Mouse (Mus musculus): ENCODE data around the gene Zcchc13. TPM values are rescaled to one million over a fixed set of nuclear protein-coding genes. Genes with fewer than 3 reads are reported as not detected.

The Zcchc13 gene
- not detected in 2 replicates for polyA plus RNA-seq (2016; fragmentation: Nextera tagmentation; extraction: Ambion mirVana)

DNA sequence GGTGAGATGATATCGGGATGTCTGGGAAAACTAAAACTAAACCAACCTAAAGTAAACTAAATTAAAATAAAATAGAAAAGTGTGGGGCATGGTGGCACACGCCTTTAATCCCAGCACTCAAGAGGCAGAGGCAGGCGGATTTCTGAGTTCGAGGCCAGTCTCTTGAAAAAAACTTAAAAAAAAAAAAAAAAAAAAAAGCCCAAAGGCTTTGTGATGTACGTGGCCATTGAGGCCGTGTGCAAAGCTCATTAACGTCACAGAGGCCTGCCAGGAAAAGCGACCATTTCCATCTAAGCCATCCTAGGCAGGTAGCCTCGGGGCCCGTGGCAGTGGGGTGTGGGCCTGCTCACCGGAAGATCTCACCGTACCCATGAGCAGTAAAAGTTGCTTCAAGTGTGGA is at the start of gene Zcchc13:
Gene Zcchc13, plus strand, starts transcription at position 284 of the 400 bp plus-strand sequence.
- Histone ChIP-seq H3K27me3 (replicated peaks) (peaks cover 17% of the 10 kb centered on the region), H3K4me3 (no peak within 1 kb of the TSS), H3K4me1 (replicated peaks) (no peaks in the 10 kb centered on the region), H3K36me3 (no peaks in the 10 kb centered on the region), H3K4me2 (no peak within 1 kb of the TSS), H3K27ac (ENCODE audit: poor library complexity, severe bottlenecking) (no peak within 1 kb of the TSS), H3K9ac (no peak within 1 kb of the TSS; the same call in 1 of the 2 replicates), H3K9me3 (replicated peaks) (no peaks in the 10 kb centered on the region)
- 85% methylated on average over 12 of the region's 12 CpGs for WGBS
- ATAC-seq (ENCODE audit: insufficient number of reproducible peaks, low FRiP score): no peak

DNA sequence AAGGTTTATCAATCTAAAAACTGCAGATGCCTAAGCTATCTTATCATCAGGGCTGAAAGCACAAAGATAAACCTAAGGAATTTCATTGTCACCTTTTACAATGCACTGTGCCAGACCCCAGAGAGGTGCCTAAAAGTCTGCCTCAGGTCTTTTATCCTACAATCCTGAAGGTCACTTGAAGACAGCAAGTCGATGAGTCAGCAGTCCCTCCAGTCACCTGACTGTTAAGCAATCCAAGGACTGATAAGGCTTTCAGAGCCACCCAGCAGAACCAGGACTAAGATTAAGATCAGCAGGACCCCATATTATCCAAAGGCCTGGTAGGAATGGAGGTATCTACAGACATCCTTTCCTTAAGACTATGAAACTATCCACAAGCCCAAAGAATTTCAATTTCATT is 46.1 kb upstream of the Zcchc13 start:
- Histone ChIP-seq H3K4me3 (no peak overlapping the region), H3K9ac (no peak overlapping the region), H3K4me2 (no peak overlapping the region), H3K9me3 (replicated peaks) (no peaks in the 10 kb centered on the region), H3K36me3 (peaks cover 9% of the 10 kb centered on the region), H3K27me3 (replicated peaks) (no peaks in the 10 kb centered on the region), H3K27ac (ENCODE audit: poor library complexity, severe bottlenecking) (no peak overlapping the region), H3K4me1 (replicated peaks) (peaks cover 8% of the 10 kb centered on the region)
- WGBS: 17% methylated on average over 1 of the region's 1 CpGs
- no peak for ATAC-seq (ENCODE audit: insufficient number of reproducible peaks, low FRiP score)

DNA sequence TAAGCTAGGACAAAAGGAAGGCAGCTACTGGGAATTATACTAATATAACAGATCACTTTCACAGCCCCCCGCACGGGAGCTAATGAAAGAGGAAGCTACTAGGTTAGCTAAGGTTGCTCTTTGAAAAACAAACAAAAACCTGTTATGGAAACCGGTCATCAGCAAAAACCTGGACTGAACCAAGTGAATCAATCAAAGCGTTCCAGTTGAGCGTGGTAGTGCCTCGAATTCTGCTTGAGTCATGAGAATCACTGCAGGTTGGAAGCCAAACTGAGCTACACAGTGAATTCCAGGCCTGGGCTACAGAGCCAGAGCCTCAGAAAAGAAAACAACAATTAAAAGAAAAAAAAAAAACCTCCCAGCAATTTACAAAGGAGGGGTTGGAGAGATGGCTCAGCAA is 38.3 kb upstream of the Zcchc13 start:
- no peak overlapping the region for H3K27ac ChIP-seq (ENCODE audit: poor library complexity, severe bottlenecking)
- ATAC-seq (ENCODE audit: insufficient number of reproducible peaks, low FRiP score): no peak
- no peak overlapping the region for H3K4me2 ChIP-seq
- peaks cover 16% of the 10 kb centered on the region; the same call in 1 of the 2 replicates for H3K36me3 ChIP-seq
- H3K9ac ChIP-seq: no peak overlapping the region
- 89% methylated on average over 6 of the region's 6 CpGs for WGBS
- H3K9me3 ChIP-seq (replicated peaks): no peaks in the 10 kb centered on the region
- no peaks in the 10 kb centered on the region for H3K27me3 ChIP-seq (replicated peaks)
- H3K4me3 ChIP-seq: no peak overlapping the region
- H3K4me1 ChIP-seq (replicated peaks): no peaks in the 10 kb centered on the region

DNA sequence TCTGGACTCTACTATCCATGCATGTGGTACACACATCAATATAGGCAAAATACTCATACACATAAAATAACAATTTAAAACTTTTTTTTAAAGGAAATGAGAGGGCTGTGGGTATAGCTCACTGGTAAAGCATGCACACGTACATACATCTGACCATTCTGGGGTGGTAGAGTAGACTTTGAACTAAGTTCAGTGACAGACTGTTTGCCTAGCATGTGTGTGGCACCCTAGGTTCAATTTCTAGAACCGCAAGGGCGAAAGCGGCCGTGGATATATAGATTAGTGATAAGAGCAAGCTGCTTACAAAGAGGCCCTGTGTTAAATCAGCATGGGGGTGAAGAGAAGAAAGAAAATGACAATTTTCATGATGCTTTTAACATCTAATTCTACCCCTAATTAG is 27.8 kb upstream of the Zcchc13 start:
- H3K27me3 ChIP-seq (replicated peaks): no peaks in the 10 kb centered on the region
- H3K36me3 ChIP-seq: peaks cover 61% of the 10 kb centered on the region
- no peak overlapping the region for H3K4me3 ChIP-seq
- no peak overlapping the region for H3K9ac ChIP-seq
- no peak overlapping the region for H3K4me2 ChIP-seq
- no peak overlapping the region for H3K27ac ChIP-seq (ENCODE audit: poor library complexity, severe bottlenecking)
- no peak for ATAC-seq (ENCODE audit: insufficient number of reproducible peaks, low FRiP score)
- no peaks in the 10 kb centered on the region for H3K9me3 ChIP-seq (replicated peaks)
- no peaks in the 10 kb centered on the region for H3K4me1 ChIP-seq (replicated peaks)
- 89% methylated on average over 5 of the region's 5 CpGs for WGBS

DNA sequence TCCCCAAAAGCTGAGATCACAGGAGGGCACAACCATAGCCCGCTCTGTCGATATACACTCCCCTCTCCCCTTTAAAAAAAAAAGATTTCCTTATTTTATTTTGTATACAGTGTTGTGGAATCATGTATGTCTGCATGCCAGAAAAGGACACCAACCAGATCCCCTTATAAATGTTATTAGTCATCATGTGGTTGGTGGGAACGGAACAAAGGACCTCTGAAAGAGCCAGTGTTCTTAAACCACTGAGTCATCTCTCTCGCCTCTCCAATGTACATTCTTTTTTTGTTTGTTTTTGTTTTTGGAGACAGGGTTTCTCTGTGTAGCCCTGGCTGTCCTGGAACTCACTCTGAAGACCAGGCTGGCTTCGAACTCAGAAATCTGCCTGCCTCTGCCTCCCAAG is 26.2 kb upstream of the Zcchc13 start:
- Histone ChIP-seq H3K9ac (no peak overlapping the region), H3K4me3 (no peak overlapping the region), H3K4me1 (replicated peaks) (no peaks in the 10 kb centered on the region), H3K27ac (ENCODE audit: poor library complexity, severe bottlenecking) (no peak overlapping the region), H3K9me3 (replicated peaks) (no peaks in the 10 kb centered on the region), H3K4me2 (no peak overlapping the region), H3K27me3 (replicated peaks) (no peaks in the 10 kb centered on the region), H3K36me3 (peaks cover 55% of the 10 kb centered on the region)
- WGBS: 92% methylated on average over 5 of the region's 5 CpGs
- ATAC-seq (ENCODE audit: insufficient number of reproducible peaks, low FRiP score): no peak

DNA sequence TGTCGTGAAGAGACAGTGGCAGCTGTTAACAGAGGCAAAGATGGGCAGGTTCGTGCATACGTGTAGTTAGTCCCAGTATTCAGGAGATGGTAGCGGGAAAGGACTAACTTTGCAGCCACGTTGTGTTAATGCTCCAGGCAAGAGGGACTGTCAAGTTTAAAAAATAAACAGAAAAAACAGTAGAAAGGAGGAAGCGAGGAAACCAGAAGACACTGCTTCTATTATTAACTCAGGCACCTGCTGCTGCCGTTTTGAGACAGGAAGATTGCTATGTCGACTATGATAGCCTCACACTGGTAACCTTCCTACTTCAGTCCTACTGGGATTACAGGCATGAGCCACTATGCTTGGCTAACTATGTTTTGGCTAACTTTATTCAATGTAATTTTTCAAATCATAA is 24.9 kb upstream of the Zcchc13 start:
- Histone ChIP-seq H3K27ac (ENCODE audit: poor library complexity, severe bottlenecking) (no peak overlapping the region), H3K9ac (no peak overlapping the region), H3K4me1 (replicated peaks) (no peaks in the 10 kb centered on the region), H3K4me3 (no peak overlapping the region), H3K36me3 (peaks cover 52% of the 10 kb centered on the region), H3K9me3 (replicated peaks) (no peaks in the 10 kb centered on the region), H3K27me3 (replicated peaks) (no peaks in the 10 kb centered on the region), H3K4me2 (no peak overlapping the region)
- WGBS: 77% methylated on average over 8 of the region's 8 CpGs
- no peak for ATAC-seq (ENCODE audit: insufficient number of reproducible peaks, low FRiP score)

DNA sequence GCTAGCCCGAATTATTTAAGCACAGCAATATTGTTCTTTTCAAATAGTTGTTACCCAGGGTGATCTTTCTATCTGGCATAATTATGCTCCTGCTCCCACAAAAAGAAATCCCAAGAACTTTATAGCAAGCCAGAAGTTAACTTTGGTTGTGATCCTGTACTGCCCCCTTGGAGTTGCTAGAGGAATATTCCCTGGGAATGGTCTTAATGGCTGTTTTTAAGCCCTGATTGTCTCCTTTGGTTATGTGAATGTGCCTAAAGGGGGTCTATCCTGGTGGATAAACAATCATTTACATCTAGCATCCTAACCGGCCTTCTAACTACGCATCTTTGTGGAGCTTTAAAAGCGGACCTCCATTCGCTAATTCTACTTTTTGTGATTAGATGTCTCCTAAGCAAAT is 20.0 kb upstream of the Zcchc13 start:
- H3K9me3 ChIP-seq (replicated peaks): no peaks in the 10 kb centered on the region
- no peak overlapping the region for H3K27ac ChIP-seq (ENCODE audit: poor library complexity, severe bottlenecking)
- H3K27me3 ChIP-seq (replicated peaks): no peaks in the 10 kb centered on the region
- peaks cover 39% of the 10 kb centered on the region for H3K36me3 ChIP-seq
- no peak for ATAC-seq (ENCODE audit: insufficient number of reproducible peaks, low FRiP score)
- no peaks in the 10 kb centered on the region for H3K4me1 ChIP-seq (replicated peaks)
- no peak overlapping the region for H3K9ac ChIP-seq
- no peak overlapping the region for H3K4me3 ChIP-seq
- no peak overlapping the region for H3K4me2 ChIP-seq
- WGBS: 90% methylated on average over 5 of the region's 5 CpGs

DNA sequence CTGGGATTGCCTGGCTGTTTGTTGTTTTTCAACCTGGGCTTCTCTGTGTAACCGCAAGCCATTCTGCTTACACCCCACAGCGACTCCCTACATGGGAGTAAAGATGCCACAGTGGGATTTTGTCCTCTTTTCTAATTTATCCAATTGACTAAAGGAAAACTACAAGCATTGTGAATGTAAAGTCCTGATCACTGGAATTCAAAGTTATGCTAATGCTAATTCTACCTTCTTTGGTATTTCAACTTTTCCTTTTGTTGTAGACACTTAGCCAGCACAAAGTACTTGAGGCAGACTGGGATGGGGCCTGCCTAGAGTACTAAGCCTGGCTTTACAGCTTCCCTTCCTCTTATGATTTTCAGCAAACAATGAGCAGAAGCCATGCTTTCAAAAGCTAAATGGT is 18.9 kb upstream of the Zcchc13 start:
- no peaks in the 10 kb centered on the region for H3K9me3 ChIP-seq (replicated peaks)
- no peak overlapping the region for H3K27ac ChIP-seq (ENCODE audit: poor library complexity, severe bottlenecking)
- WGBS: 96% methylated on average over 2 of the region's 2 CpGs
- H3K4me1 ChIP-seq (replicated peaks): no peaks in the 10 kb centered on the region
- no peak overlapping the region for H3K4me2 ChIP-seq
- H3K36me3 ChIP-seq: peaks cover 32% of the 10 kb centered on the region
- H3K4me3 ChIP-seq: no peak overlapping the region
- no peak for ATAC-seq (ENCODE audit: insufficient number of reproducible peaks, low FRiP score)
- no peaks in the 10 kb centered on the region for H3K27me3 ChIP-seq (replicated peaks)
- H3K9ac ChIP-seq: no peak overlapping the region

DNA sequence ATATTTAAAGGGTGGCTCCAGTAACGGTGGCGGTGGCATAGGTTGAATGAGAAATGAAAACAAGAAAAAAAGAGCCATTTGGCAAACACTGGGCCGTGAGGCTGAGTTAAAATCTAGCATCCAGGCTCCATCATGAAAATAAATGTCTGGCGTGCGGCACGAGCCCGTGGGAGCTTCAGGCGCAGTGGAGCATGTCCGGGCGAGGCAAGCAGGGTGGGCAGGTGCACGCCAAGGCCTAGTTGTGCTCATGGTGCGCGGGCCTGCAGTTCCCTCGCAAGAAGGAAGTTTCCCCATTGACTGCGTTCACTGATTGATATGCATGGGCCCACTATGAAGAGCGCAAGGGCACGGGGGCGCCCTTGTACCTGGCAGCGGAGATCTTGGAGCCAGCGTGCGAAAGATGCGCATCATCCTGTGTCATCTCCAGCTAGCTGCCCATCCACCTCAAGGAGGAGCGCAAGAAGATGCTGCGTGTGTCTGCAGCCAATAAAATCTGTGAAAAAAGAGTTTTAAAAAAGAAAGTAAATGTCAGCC is 15.6 kb upstream of the Zcchc13 start:
- Histone ChIP-seq H3K27me3 (replicated peaks) (no peaks in the 10 kb centered on the region), H3K9ac (no peak overlapping the region), H3K36me3 (peaks cover 17% of the 10 kb centered on the region), H3K4me2 (no peak overlapping the region), H3K4me3 (no peak overlapping the region), H3K27ac (ENCODE audit: poor library complexity, severe bottlenecking) (no peak overlapping the region), H3K9me3 (replicated peaks) (no peaks in the 10 kb centered on the region), H3K4me1 (replicated peaks) (no peaks in the 10 kb centered on the region)
- ATAC-seq (ENCODE audit: insufficient number of reproducible peaks, low FRiP score): no peak
- 95% methylated on average over 24 of the region's 24 CpGs for WGBS

DNA sequence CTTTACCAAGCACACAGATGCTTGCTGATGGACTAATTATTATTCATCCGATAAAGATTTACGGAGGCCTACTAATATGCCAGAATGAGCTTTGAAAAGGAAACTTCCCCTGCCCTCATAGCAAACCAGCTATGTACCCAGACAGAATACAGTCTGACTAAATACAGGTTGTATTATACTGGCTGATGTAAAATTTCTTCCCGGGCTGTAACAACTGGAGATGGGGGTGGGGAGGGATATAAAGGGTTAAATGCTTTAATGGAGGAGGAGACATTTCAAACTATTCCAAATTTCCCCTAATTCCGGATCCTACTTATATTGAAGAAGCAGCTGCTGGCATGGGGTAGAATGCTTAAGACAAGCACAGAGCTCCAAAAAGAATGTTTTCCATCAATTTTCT is 14.9 kb upstream of the Zcchc13 start:
- WGBS: 84% methylated on average over 4 of the region's 4 CpGs

DNA sequence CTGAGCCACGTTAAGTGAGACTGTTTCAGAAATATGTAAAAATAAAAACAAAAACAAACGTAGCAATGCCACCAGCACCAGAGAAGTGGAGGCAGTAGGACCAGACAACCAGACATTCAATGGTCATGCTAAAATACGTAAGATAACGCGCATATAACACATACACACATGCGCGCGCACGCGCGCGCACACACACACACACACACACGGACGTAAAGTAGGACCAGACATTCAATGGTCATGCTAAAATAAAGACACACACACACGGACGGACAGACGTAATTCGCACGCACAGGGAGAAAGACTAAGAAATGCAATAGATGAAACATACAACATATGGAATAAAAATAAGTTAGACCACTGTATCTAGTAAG is 14.2 kb upstream of the Zcchc13 start:
- no peaks in the 10 kb centered on the region for H3K4me1 ChIP-seq (replicated peaks)
- peak overlapping the region; percentile 69 for H3K9ac ChIP-seq
- 0 out of 2 replicates have a peak, but pooled peaks have one; percentile 19 for ATAC-seq (ENCODE audit: insufficient number of reproducible peaks, low FRiP score)
- peak overlapping the region; percentile 70 for H3K4me2 ChIP-seq
- H3K36me3 ChIP-seq: peaks cover 17% of the 10 kb centered on the region
- H3K4me3 ChIP-seq: peak overlapping the region; percentile 53
- peak overlapping the region; percentile 87 for H3K27ac ChIP-seq (ENCODE audit: poor library complexity, severe bottlenecking)
- 32% methylated on average over 19 of the region's 19 CpGs for WGBS
- no peaks in the 10 kb centered on the region for H3K27me3 ChIP-seq (replicated peaks)
- no peaks in the 10 kb centered on the region for H3K9me3 ChIP-seq (replicated peaks)

More for the DNA sequence above, 14.9 kb upstream of the Zcchc13 start:
- H3K9me3 ChIP-seq (replicated peaks): no peaks in the 10 kb centered on the region
- no peaks in the 10 kb centered on the region for H3K27me3 ChIP-seq (replicated peaks)
- peaks cover 17% of the 10 kb centered on the region for H3K36me3 ChIP-seq
- H3K27ac ChIP-seq (ENCODE audit: poor library complexity, severe bottlenecking): no peak overlapping the region
- peak overlapping the region; percentile 70; the same call in 1 of the 2 replicates for H3K4me2 ChIP-seq
- no peak overlapping the region for H3K9ac ChIP-seq
- H3K4me1 ChIP-seq (replicated peaks): no peaks in the 10 kb centered on the region
- H3K4me3 ChIP-seq: peak overlapping the region; percentile 53
- ATAC-seq (ENCODE audit: insufficient number of reproducible peaks, low FRiP score): no peak
